Mouse (Mus musculus): ENCODE results near the gene Olfr1402. TPM values are rescaled to one million over a fixed set of nuclear protein-coding genes. Genes with fewer than 3 reads are reported as not detected.

The Olfr1402 gene
- not detected for total RNA-seq (2021)
- long read RNA-seq, experiment 1 = 0 reads
- long read RNA-seq, experiment 2 = 0 reads

DNA sequence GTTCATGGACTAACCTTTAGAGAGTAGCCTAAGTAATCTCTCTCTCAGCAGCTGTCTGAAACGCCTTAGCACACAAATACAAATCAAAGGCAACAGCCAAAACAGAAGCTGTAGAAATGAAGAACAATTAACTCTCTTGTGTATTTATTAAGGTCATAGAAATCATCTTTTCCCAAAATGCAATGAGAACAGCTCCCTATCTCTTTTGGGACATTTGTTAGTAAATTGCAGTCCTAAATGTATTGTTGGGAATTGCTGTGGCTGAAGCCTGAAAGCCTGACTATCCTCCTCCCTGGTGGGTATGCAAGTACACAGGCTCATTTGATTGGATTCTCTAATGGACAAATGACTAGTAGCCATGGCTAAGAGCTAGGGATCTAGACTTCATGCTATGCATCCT lies at the start of gene Olfr1402:
Gene Olfr1402 (minus strand): TSS at position 101 of the 400 bp plus-strand sequence.
- DNase-seq (ENCODE audit: low spot score in 2 of 2) = no peak

DNA sequence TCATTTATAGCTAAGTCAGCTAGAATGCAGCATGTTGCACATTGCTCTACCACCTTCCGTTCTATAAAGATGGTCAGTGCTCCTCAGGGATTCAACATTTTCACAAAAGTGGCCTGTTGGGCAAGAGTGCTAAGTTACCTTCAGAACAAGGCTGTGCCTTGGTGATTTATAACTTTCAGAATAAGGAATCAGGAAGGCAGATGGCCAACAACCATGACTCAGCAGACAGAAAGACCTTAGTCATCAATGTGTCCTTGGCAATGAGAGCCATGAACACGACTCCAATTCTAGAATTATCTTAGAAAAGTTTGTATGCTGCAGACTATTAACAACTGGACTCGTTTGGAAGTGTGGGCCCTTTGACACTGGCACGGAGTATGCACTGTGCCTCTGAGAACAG lies 33.5 kb upstream of the Olfr1402 start:
- peak in 1 of 2 experiments; percentile 11 for DNase-seq (ENCODE audit: low spot score in 2 of 2)

DNA sequence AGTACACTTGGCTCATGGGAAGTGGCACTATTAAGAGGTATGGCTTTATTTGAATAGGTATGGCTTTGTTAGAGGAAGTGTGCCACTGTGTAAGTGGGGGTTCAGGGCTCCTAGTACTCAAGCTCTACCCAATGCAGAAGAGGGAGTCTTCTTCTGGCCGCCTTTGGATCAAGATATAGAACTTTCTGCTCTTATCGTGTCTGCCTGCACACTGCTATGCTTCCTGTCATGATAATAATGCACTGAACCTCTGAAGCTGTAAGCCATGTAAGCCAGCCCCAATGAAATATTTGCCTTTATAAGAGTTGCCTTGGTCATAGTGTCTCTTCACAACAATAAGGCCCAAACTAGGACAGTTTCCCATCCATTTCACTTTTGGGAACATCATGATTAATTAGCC lies 16.8 kb upstream of the Olfr1402 start:
- no peak for DNase-seq (ENCODE audit: low spot score in 2 of 2)

DNA sequence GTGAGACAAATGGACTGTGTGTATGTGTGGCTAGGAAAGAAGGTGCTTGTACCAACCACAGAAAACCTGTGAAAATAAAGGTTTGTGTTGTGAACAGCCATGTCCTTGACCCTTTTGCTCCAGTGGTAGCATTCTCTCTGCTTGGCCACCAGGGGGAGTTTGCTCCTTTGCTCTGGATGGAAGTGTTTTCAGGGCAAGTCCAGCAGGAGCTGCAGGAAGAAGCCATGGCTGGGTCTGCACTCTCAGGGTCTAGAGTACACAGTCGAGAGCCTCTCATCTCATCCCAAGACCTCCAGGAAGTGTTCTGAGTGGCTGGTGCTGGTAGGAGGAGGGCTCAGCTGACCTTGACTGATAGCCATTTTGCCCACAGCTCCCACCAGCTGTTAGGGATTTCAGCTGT lies 27.5 kb downstream of the Olfr1402 start:
- DNase-seq (ENCODE audit: low spot score in 2 of 2) = peak; percentile 8 to 12

DNA sequence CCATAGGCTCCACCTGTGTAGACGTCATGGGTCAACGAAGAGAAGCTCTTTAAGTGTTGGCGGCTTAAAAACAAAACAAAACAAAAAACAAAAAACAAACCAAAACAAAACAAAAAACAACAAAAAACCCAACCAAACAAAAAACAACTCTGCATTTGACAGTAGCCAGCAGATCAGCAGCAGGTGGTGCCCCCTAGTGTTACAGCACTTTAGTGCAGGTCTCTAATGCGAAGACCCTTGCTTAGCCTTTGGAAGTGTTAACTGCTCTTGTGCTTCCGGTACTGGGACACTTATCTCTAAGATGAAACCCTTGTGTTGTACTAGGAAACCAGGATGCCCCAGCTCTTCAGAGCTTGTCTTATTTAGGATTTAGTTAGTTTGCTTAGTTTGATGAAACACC lies 28.7 kb downstream of the Olfr1402 start:
- DNase-seq (ENCODE audit: low spot score in 2 of 2) = no peak

DNA sequence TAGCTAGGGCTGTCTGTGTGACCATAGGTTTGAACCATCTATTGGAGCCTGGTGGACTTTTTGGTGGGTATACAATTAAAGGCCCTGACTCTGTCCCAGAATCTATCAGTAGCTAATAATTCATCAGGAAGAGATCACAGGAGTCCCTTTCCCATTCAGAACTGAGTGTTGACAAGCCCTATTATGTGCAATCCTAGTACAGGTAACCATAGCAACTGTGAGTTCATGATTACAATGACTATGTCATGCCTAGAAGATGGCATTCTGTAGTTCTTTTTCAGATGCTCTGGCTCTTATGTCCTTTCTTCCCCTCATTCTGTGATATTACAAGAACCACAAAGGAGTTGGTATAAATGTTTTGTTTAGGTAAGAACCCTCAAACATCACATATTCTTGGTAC lies 51.4 kb downstream of the Olfr1402 start:
- no peak for DNase-seq (ENCODE audit: low spot score in 2 of 2)

DNA sequence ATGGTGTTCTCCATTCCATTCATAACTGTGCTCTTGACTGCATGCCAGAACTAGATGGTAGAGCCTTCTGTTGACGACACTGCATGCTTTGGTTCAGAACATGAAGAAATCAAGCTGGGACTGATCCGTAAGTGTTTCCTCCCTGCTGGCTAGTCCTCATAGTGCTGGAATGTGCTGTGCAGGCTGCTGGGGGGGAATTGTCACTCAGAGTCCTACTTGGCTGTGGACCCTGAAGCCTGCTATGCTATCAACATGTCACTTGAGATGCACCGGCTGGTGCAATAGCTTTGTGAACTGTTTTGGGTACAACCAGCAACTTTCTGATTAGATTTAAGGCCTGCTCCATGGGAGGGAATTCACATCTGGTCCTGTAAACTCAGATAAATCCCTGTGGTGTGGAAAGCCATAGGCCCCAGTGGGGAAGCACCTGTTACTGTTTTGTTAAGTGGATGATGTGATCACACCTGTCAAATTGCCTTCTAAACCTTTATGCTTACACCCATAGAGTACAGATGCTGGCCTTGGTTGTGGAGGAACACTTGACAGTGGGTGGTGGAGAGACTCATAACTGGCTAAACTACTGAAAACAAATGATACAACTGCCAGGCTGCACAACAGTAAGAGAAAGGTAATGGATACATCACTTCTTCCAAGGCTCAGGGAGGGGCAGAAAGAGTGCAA lies 58.3 kb downstream of the Olfr1402 start:
- DNase-seq (ENCODE audit: low spot score in 2 of 2) = no peak

DNA sequence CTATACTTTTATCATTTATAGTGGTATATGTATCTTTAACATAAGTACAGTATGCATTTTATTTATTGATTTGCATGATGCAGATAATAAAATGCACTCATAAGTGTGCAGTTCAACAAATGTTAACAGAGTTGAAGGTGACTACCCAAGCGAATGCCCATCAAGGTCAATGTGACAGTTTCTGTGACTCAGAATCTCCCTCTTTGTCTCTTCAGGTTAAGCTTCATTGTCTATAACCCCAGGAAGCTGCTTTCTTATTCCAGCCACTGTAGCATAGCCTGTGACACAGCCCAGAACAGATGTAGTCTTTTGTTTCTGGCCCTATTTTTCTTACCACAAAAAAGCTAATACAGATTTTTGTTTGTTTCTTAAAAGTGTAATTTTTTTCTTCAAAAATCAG lies 63.4 kb downstream of the Olfr1402 start:
- no peak for DNase-seq (ENCODE audit: low spot score in 2 of 2)

Other genes starting within 250 kb of the Olfr1402 start
- 10 to 100 TPM; 52.1 to 58.1 TPM for gene Bcl9, start 124.1 kb downstream of the Olfr1402 start, total RNA-seq (2021)
- 1 to 10 TPM; 8.2 to 8.9 TPM for gene Chd1l, start 188.2 kb upstream of the Olfr1402 start, total RNA-seq (2021)
- 1 to 10 TPM; 4.5 to 4.8 TPM for gene Fmo5, start 206.8 kb upstream of the Olfr1402 start, total RNA-seq (2021)
- gene Prkab2, start 236.2 kb upstream of the Olfr1402 start, total RNA-seq (2021) = 10 to 100 TPM; 30.5 to 30.9 TPM